Mouse (Mus musculus) spleen, adult 2 months (tissue): ENCODE results near the gene Tsfm.

ENCODE experiments used
- CTCF ChIP-seq: fragments of 200-500 bp; IDR thresholded peaks from 2 replicates; pipeline ENCODE4 v1.5.1; 2011; ENCODE audit warnings: mild to moderate bottlenecking, inconsistent platforms; ENCODE audit not compliant: insufficient read depth, insufficient read length, insufficient replicate concordance; ENCODE audit errors: extremely low read depth
- POLR2A ChIP-seq: fragments of 200-500 bp; IDR thresholded peaks from 2 replicates; pipeline ENCODE4 v1.6.1; 2011; ENCODE audit warnings: low read depth, low read length, inconsistent platforms

- TF ChIP-seq POLR2A (no peak), CTCF (no peak)
Observed at GRCm38 (mm10) chr10:127033301-127033741, 2.7 kb upstream of the Tsfm start.
